Mouse (Mus musculus) heart, embryonic 15.5 days (tissue): ENCODE measurements around the gene Prr29. TPM values are rescaled to one million over a fixed set of nuclear protein-coding genes. Genes with fewer than 3 reads are reported as not detected.
"Not testable (repeated sequence)": the region's sequence is repeated elsewhere in the genome, so short reads cannot be mapped to it uniquely, and the experiment has no call there.

Source experiments
- ATAC-seq: fragments of 200-750 bp; cut with Nextera tagmentation; replicated peaks from 2 replicates; pipeline ENCODE4 v1.8.0; 2017; ENCODE audit warnings: low read depth, moderate TSS enrichment; ENCODE audit not compliant: insufficient number of reproducible peaks, insufficient read depth, low FRiP score
- H3K27ac ChIP-seq: fragments of 300-500 bp; sonication (generic); 2 replicates; pipeline ENCODE4 v1.5.1; 2015; ENCODE audit warnings: mild to moderate bottlenecking, inconsistent platforms
- H3K27me3 ChIP-seq: fragments of 300-500 bp; sonication (generic); 2 replicates; pipeline ENCODE4 v1.6.1; 2015; ENCODE audit warnings: inconsistent platforms
- H3K36me3 ChIP-seq: fragments of 300-500 bp; sonication (generic); 2 replicates; pipeline ENCODE4 v1.6.1; 2015; ENCODE audit warnings: mild to moderate bottlenecking, inconsistent platforms
- H3K4me1 ChIP-seq: fragments of 300-500 bp; sonication (generic); replicated peaks from 2 replicates; pipeline ENCODE4 v1.6.1; 2015; ENCODE audit warnings: inconsistent platforms
- H3K4me2 ChIP-seq: fragments of 300-500 bp; sonication (generic); 2 replicates; pipeline ENCODE4 v1.6.1; 2015; ENCODE audit warnings: inconsistent platforms, mild to moderate bottlenecking, moderate library complexity
- H3K4me3 ChIP-seq: fragments of 300-500 bp; sonication (generic); 2 replicates; pipeline ENCODE4 v1.5.1; 2015; ENCODE audit warnings: mild to moderate bottlenecking, inconsistent platforms
- H3K9ac ChIP-seq: fragments of 300-500 bp; sonication (generic); 2 replicates; pipeline ENCODE4 v1.6.1; 2015; ENCODE audit warnings: mild to moderate bottlenecking, inconsistent platforms
- H3K9me3 ChIP-seq: fragments of 300-500 bp; sonication (generic); replicated peaks from 2 replicates; pipeline ENCODE4 v1.6.1; 2016; ENCODE audit warnings: inconsistent platforms
- WGBS: fragments of 180-500 bp; shearing (Covaris S2); methylation state at CpG from one replicate; pipeline ENCODE4 v1.1.7; 2015; ENCODE audit warnings: mixed read lengths; 5-methylcytosine and 5-hydroxymethylcytosine counted together
- polyA plus RNA-seq: library from polyadenylated mRNA; unstranded; fragments of >200 nt; fragmentation: Nextera tagmentation; extraction: Ambion mirVana; gene quantifications from 2 replicates; pipeline ENCODE4 v1.2.1, GENCODE M21; 2015

The Prr29 gene
- polyA plus RNA-seq, 1 experiment from 2014 or later: 0.44 TPM

GRCm38 (mm10) chr11:106334066-106334465 lies 31.2 kb upstream of the Prr29 start:
- no peak for ATAC-seq
- H3K4me3 ChIP-seq: no peak overlapping the region
- no peak overlapping the region for H3K9ac ChIP-seq
- no peaks in the 10 kb centered on the region for H3K9me3 ChIP-seq
- no peak overlapping the region for H3K4me2 ChIP-seq
- peaks cover 24% of the 10 kb centered on the region for H3K4me1 ChIP-seq
- 6% methylated on average over 2 of the region's 2 CpGs for WGBS
- H3K36me3 ChIP-seq: no peaks in the 10 kb centered on the region
- no peak overlapping the region for H3K27ac ChIP-seq
- H3K27me3 ChIP-seq: no peaks in the 10 kb centered on the region

DNA sequence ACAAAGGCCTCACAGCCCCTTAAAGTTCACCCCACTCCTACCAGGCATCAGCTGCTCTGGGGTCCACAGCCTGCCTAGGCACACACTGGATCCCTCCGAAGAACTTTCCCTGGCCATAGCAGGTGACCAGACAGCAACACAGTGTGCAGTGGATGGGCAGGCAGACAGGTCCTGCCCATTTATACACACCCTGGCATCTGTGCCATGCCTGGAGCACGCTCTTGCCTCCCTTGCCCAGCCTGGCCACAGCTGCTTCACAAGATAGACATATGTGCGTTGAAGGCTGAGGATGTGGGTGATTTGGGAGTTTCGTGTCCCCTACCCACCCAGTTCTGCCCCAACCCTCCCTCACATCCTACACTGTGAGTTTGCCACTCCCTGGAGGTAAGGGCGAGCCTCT lies 27.2 kb upstream of the Prr29 start:
- H3K27me3 ChIP-seq: no peaks in the 10 kb centered on the region
- 77% methylated on average over 5 of the region's 5 CpGs for WGBS
- H3K9ac ChIP-seq: no peak overlapping the region

DNA sequence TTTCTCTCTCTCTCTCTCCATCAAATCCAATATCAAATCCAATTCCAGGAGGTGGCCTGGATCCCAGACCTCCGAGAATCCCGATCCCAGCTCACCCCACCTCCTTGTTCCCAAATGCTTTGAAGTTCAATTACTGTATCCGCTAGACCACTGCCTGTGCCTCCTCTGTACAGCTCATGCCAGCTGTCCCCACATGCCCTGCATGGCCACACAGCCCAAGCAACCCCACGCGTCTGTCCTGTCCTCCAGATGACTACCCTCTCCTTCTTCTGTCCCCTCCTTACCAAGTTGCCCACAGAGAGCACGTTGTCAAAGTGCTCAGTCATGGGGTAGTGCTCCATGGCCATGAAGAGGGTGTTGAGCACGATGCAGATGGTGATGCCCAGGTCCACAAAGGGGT lies 26.4 kb upstream of the Prr29 start:
- H3K27ac ChIP-seq: no peak overlapping the region
- no peak overlapping the region for H3K4me2 ChIP-seq
- H3K9me3 ChIP-seq: no peaks in the 10 kb centered on the region
- H3K27me3 ChIP-seq: no peaks in the 10 kb centered on the region
- peaks cover 9% of the 10 kb centered on the region for H3K4me1 ChIP-seq
- no peak overlapping the region for H3K9ac ChIP-seq
- no peak for ATAC-seq
- WGBS: 73% methylated on average over 7 of the region's 7 CpGs
- no peaks in the 10 kb centered on the region for H3K36me3 ChIP-seq
- no peak overlapping the region for H3K4me3 ChIP-seq

More for the DNA sequence above, 27.2 kb upstream of the Prr29 start:
- Histone ChIP-seq H3K9me3 (no peaks in the 10 kb centered on the region), H3K36me3 (no peaks in the 10 kb centered on the region), H3K27ac (no peak overlapping the region), H3K4me2 (no peak overlapping the region), H3K4me1 (peaks cover 9% of the 10 kb centered on the region), H3K4me3 (no peak overlapping the region)
- no peak for ATAC-seq

- not testable (repeated sequence) for H3K36me3 ChIP-seq, ATAC-seq, H3K4me3 ChIP-seq, H3K27ac ChIP-seq, H3K9me3 ChIP-seq, H3K4me1 ChIP-seq, H3K9ac ChIP-seq, H3K4me2 ChIP-seq, H3K27me3 ChIP-seq
- 82% methylated on average over 4 of the region's 4 CpGs for WGBS
Measured at GRCm38 (mm10) chr11:106339323-106339722, 25.9 kb upstream of the Prr29 start.

GRCm38 (mm10) chr11:106340990-106341520 lies 24.2 kb upstream of the Prr29 start:
- no peak overlapping the region for H3K4me3 ChIP-seq
- no peaks in the 10 kb centered on the region for H3K9me3 ChIP-seq
- H3K9ac ChIP-seq: no peak overlapping the region
- H3K4me1 ChIP-seq: peaks cover 5% of the 10 kb centered on the region; the same call in 1 of the 2 replicates
- H3K36me3 ChIP-seq: no peaks in the 10 kb centered on the region
- no peak overlapping the region for H3K27ac ChIP-seq
- H3K27me3 ChIP-seq: no peaks in the 10 kb centered on the region
- no peak for ATAC-seq
- no peak overlapping the region for H3K4me2 ChIP-seq
- 70% methylated on average over 9 of the region's 9 CpGs for WGBS

DNA sequence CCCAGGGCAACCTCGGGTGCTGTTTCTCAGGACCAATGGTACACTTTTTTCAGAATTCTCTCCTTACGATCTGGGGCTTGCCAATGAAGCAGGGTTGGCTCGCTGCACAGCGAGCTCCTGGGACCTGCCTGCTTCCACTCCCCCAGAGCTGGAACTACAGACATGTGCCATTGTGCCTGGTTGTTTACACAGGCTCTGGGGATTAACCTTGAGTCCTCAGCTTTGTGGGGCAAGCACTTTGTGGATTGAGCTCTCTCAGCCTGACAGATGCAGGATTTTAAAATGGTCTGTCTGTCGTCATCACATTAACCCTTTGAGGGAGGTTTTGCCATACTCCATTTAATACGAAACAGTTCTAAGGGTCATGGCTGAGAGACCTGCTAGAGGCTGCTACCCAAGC lies 20.4 kb upstream of the Prr29 start:
- no peak overlapping the region for H3K4me3 ChIP-seq
- 48% methylated on average over 6 of the region's 6 CpGs for WGBS
- no peak for ATAC-seq

DNA sequence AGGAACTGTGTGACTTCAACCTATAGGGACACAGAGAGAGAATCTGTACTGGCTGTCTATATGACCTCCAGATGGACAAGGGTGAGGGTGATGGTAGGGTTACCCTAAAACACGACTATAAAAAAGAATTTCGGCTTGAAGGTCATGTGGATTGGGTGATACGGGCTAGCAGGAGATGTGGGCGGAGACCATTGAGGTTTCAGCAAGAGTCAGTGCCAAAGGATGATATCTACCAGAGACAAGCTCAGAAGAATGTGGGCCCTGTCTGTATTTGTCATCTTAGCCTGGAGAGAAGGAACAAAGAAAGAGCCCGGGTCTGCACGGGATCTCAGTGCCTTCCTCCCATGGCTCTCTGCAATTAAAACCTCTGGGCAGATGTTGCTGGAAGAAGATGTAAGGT lies 15.5 kb upstream of the Prr29 start:
- no peak overlapping the region for H3K27ac ChIP-seq
- H3K9ac ChIP-seq: no peak overlapping the region
- 64% methylated on average over 6 of the region's 6 CpGs for WGBS
- H3K36me3 ChIP-seq: no peaks in the 10 kb centered on the region
- H3K4me1 ChIP-seq: 0 out of 2 replicates have a peak, but pooled peaks cover 5% of the 10 kb centered on the region
- H3K27me3 ChIP-seq: no peaks in the 10 kb centered on the region
- H3K4me2 ChIP-seq: no peak overlapping the region
- no peaks in the 10 kb centered on the region for H3K9me3 ChIP-seq
- H3K4me3 ChIP-seq: no peak overlapping the region
- no peak for ATAC-seq

More for the DNA sequence above, 20.4 kb upstream of the Prr29 start:
- Histone ChIP-seq H3K27ac (no peak overlapping the region), H3K4me2 (no peak overlapping the region), H3K36me3 (no peaks in the 10 kb centered on the region), H3K9me3 (no peaks in the 10 kb centered on the region), H3K4me1 (peaks cover 5% of the 10 kb centered on the region; the same call in 1 of the 2 replicates), H3K27me3 (no peaks in the 10 kb centered on the region), H3K9ac (no peak overlapping the region)

DNA sequence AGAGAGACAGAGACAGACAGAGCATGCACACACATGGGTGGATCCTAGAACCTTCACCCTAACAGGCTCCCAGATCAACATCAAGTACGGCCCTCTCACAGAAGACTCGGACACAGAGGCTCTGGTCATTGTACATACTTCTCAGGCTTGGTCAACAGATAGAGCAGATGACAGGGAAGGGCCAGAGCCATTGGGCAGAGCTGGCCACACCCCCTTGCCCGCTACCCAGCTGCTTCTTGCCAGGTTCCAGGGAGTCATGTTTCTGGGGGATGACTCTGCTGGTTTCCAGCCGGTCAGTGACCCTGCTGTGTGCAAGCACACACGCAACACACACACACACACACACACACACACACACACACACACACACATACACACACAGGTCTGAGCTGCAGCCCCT lies 14.4 kb upstream of the Prr29 start:
- Histone ChIP-seq H3K9ac (no peak overlapping the region), H3K9me3 (no peaks in the 10 kb centered on the region), H3K4me3 (no peak overlapping the region), H3K36me3 (no peaks in the 10 kb centered on the region), H3K27me3 (no peaks in the 10 kb centered on the region), H3K4me1 (peaks cover 12% of the 10 kb centered on the region), H3K4me2 (no peak overlapping the region), H3K27ac (no peak overlapping the region)
- no peak for ATAC-seq
- WGBS: 55% methylated on average over 5 of the region's 5 CpGs

- H3K4me2 ChIP-seq: no peak overlapping the region
- no peaks in the 10 kb centered on the region for H3K36me3 ChIP-seq
- WGBS: 52% methylated on average over 3 of the region's 3 CpGs
- no peaks in the 10 kb centered on the region for H3K9me3 ChIP-seq
- H3K4me3 ChIP-seq: no peak overlapping the region
- no peak overlapping the region for H3K27ac ChIP-seq
- no peak overlapping the region for H3K9ac ChIP-seq
- peaks cover 14% of the 10 kb centered on the region for H3K4me1 ChIP-seq
- no peaks in the 10 kb centered on the region for H3K27me3 ChIP-seq
- ATAC-seq: no peak
Measured at GRCm38 (mm10) chr11:106351253-106351652, 14.0 kb upstream of the Prr29 start.

DNA sequence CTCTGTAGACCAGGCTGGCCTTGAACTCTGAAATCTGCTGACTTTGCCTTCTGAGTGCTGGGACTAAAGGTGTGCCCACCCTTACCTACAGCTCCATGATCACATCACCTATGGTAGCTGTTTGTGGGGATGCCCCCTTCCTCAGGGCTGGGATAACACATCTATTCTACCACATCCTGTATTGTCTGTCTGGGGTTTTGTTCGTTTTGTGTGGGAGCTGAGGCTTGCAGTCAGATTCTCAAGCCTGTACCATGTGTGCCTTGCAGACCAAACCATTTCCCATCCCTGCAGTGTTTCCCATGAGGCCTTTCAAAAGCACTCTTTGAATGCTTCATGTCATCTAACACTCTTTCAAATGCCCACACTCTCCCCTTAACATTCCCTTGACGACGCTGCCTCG lies 13.3 kb upstream of the Prr29 start:
- no peak overlapping the region for H3K4me2 ChIP-seq
- ATAC-seq: no peak
- H3K27me3 ChIP-seq: no peaks in the 10 kb centered on the region
- 47% methylated on average over 4 of the region's 4 CpGs for WGBS
- no peak overlapping the region for H3K9ac ChIP-seq
- H3K27ac ChIP-seq: no peak overlapping the region
- no peaks in the 10 kb centered on the region for H3K36me3 ChIP-seq
- H3K9me3 ChIP-seq: no peaks in the 10 kb centered on the region
- H3K4me3 ChIP-seq: no peak overlapping the region
- H3K4me1 ChIP-seq: peaks cover 14% of the 10 kb centered on the region

GRCm38 (mm10) chr11:106353188-106353587 lies 12.1 kb upstream of the Prr29 start, which contains the start of gene Scn4a:
Scn4a (minus strand) TSS chr11:106353288.
- Histone ChIP-seq H3K4me1 (peaks cover 14% of the 10 kb centered on the region), H3K9me3 (no peaks in the 10 kb centered on the region), H3K9ac (no peak within 1 kb of the TSS), H3K27me3 (no peaks in the 10 kb centered on the region), H3K27ac (no peak within 1 kb of the TSS), H3K36me3 (no peaks in the 10 kb centered on the region), H3K4me3 (no peak within 1 kb of the TSS), H3K4me2 (no peak within 1 kb of the TSS)
- no peak for ATAC-seq
- 82% methylated on average over 12 of the region's 12 CpGs for WGBS

GRCm38 (mm10) chr11:106354181-106354580 lies 11.1 kb upstream of the Prr29 start:
- no peak for ATAC-seq
- H3K27me3 ChIP-seq: no peaks in the 10 kb centered on the region

More at GRCm38 (mm10) chr11:106354181-106354580, 11.1 kb upstream of the Prr29 start:
- H3K27ac ChIP-seq: no peak overlapping the region
- H3K4me3 ChIP-seq: no peak overlapping the region
- H3K9ac ChIP-seq: no peak overlapping the region
- no peaks in the 10 kb centered on the region for H3K36me3 ChIP-seq
- WGBS: 48% methylated on average over 1 of the region's 1 CpGs
- no peak overlapping the region for H3K4me2 ChIP-seq
- H3K4me1 ChIP-seq: peaks cover 14% of the 10 kb centered on the region
- H3K9me3 ChIP-seq: no peaks in the 10 kb centered on the region
